Mouse (Mus musculus) liver, embryonic 13.5 days (tissue): ENCODE results near the gene Ggt1. TPM values are rescaled to one million over a fixed set of nuclear protein-coding genes. Genes with fewer than 3 reads are reported as not detected.

ENCODE experiments used
- ATAC-seq: fragments of 200-750 bp; cut with Nextera tagmentation; 2 replicates; pipeline ENCODE4 v1.8.0; 2017; ENCODE audit warnings: low read depth, mild to moderate bottlenecking, moderate number of reproducible peaks, moderate library complexity
- DNase-seq: peaks from one replicate; pipeline ENCODE4 v3.0.0; 2022
- H3K27ac ChIP-seq: fragments of 300-500 bp; sonication (generic); 2 replicates; pipeline ENCODE4 v1.5.1; 2015; ENCODE audit warnings: moderate library complexity, mild to moderate bottlenecking, inconsistent platforms
- H3K27me3 ChIP-seq: fragments of 300-500 bp; sonication (generic); 2 replicates; pipeline ENCODE4 v1.6.1; 2015; ENCODE audit warnings: mild to moderate bottlenecking, inconsistent platforms
- H3K36me3 ChIP-seq: fragments of 300-500 bp; sonication (generic); 2 replicates; pipeline ENCODE4 v1.6.1; 2015; ENCODE audit warnings: mild to moderate bottlenecking, inconsistent platforms
- H3K4me1 ChIP-seq: fragments of 300-500 bp; sonication (generic); replicated peaks from 2 replicates; pipeline ENCODE4 v1.6.1; 2015; ENCODE audit warnings: inconsistent platforms
- H3K4me2 ChIP-seq: fragments of 300-500 bp; sonication (generic); 2 replicates; pipeline ENCODE4 v1.6.1; 2015; ENCODE audit warnings: inconsistent platforms, mild to moderate bottlenecking, moderate library complexity
- H3K4me3 ChIP-seq: fragments of 300-500 bp; sonication (generic); replicated peaks from 2 replicates; pipeline ENCODE4 v1.5.1; 2015; ENCODE audit warnings: mild to moderate bottlenecking, inconsistent platforms
- H3K9ac ChIP-seq: fragments of 300-500 bp; sonication (generic); 2 replicates; pipeline ENCODE4 v1.6.1; 2015; ENCODE audit warnings: mild to moderate bottlenecking, inconsistent platforms
- H3K9me3 ChIP-seq: fragments of 300-500 bp; sonication (generic); replicated peaks from 2 replicates; pipeline ENCODE4 v1.6.1; 2016; ENCODE audit warnings: inconsistent platforms
- WGBS: fragments of 180-500 bp; shearing (Covaris S2); methylation state at CpG from one replicate; pipeline ENCODE4 v1.1.7; 2015; ENCODE audit not compliant: insufficient replicate concordance; 5-methylcytosine and 5-hydroxymethylcytosine counted together
- polyA plus RNA-seq: library from polyadenylated mRNA; unstranded; fragments of >200 nt; fragmentation: Nextera tagmentation; extraction: Ambion mirVana; gene quantifications from 2 replicates; pipeline ENCODE4 v1.2.1, GENCODE M21; 2015

Gene Ggt1
- polyA plus RNA-seq, 1 experiment from 2014 or later: 4.7 TPM

DNA sequence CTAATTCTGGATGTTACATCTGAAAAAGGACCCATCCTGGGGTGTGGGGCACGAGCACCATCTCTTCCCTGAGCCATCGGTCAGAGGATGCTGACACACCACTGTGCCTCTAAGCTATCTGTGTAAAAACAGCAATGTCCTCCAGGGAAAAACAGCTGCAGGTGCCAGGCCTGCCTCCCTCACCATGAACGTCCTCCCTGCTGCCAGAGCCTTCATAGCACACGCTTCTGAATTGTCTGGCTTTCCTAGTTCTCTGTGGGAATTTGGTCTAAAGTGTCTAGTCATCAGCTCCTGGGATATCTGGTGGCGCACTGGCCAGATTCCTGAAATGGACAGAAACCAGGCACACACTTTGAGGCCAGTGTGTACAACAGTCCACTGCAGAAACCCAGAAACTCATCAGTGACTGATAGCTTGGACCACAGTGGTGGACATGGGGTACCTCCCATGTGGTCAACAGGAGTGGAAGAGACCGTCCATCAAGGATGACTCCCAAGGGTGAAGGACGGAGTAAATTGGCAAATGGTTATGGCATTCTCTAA is 38.9 kb downstream of the Ggt1 start:
- Histone ChIP-seq H3K4me1 (no peaks in the 10 kb centered on the region), H3K9me3 (no peaks in the 10 kb centered on the region), H3K4me2 (no peak overlapping the region), H3K27ac (no peak overlapping the region), H3K36me3 (no peaks in the 10 kb centered on the region), H3K27me3 (no peaks in the 10 kb centered on the region), H3K9ac (no peak overlapping the region), H3K4me3 (no peak overlapping the region)
- ATAC-seq: no peak
- 63% methylated on average over 7 of the region's 7 CpGs for WGBS
- DNase-seq: no peak

DNA sequence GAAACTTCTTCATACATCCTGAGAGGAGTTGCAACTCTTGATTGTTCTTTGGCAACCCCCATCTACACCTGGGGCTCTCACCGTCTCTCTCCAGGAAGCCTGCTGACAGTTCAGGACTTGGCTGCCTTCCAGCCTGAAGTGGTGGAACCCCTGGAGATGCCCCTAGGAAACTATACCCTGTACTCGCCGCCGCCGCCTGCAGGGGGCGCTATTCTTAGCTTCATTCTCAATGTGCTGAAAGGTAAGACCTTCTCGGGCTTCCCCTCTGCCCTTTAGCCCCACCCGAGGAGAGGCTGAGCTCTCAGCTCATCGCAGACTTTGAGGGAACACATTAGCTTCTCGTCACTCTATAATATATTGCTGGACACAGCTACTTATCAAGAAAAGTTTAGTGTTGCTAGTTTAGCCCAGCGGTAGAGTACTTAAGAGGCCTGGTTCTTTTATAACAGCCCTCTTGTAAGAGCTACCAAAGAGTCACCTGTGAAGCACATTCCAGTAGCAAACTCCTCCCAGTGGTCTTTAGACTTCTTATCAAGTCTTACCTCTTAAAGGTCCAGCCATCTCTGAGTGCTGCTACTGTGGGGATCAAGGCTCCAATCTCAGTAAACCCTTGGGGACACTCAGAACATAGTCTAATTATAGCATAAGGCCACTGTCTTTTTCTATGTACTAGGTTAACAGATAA is 43.9 kb downstream of the Ggt1 start:
- DNase-seq: no peak
- no peak for ATAC-seq
- WGBS: 30% methylated on average over 11 of the region's 11 CpGs
- Histone ChIP-seq H3K27ac (no peak overlapping the region), H3K4me1 (no peaks in the 10 kb centered on the region), H3K27me3 (no peaks in the 10 kb centered on the region), H3K4me3 (no peak overlapping the region), H3K9ac (no peak overlapping the region), H3K36me3 (no peaks in the 10 kb centered on the region), H3K4me2 (no peak overlapping the region), H3K9me3 (no peaks in the 10 kb centered on the region)

DNA sequence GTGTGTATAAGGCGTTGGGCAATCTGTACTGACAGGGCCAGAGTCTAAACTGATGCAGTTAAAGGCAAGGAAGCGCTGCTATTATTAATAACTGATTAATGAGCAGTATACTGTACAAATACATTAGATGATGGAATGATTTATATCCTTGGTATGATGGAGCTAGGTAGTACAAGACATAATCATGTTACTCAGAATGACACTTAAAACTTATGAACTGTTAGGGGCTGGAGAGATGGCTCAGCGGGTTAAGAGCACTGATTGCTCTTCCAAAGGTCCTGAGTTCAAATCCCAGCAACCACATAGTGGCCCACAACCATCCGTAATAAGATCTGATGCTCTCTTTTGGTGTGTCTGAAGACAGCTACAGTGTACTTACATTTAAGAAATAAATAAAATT is 45.8 kb downstream of the Ggt1 start:
- Histone ChIP-seq H3K36me3 (no peaks in the 10 kb centered on the region), H3K4me1 (no peaks in the 10 kb centered on the region), H3K4me3 (no peak overlapping the region), H3K27me3 (no peaks in the 10 kb centered on the region), H3K27ac (no peak overlapping the region), H3K4me2 (no peak overlapping the region), H3K9me3 (no peaks in the 10 kb centered on the region), H3K9ac (no peak overlapping the region)
- ATAC-seq (no peak), DNase-seq (no peak)
- WGBS: 68% methylated on average over 4 of the region's 4 CpGs

DNA sequence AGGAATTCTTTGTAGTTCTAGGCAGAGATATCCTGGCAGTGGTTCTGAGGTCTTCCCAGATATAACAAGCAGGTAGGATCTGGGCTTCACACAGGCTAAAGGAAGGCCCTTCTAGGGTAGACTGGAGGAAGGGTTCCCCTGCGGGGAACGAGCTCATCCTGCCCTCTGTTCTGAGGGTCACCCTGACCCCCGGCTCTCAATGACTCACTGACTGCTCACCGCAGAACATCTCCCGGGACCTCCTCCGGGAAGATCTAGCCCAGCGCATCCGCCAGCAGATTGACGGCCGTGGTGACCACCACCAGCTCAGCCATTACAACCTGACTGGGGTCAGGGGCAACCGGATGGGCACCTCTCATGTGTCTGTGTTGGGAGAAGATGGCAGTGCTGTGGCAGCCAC is 47.6 kb downstream of the Ggt1 start:
- H3K9ac ChIP-seq: no peak overlapping the region
- no peak for DNase-seq
- H3K4me3 ChIP-seq: no peak overlapping the region
- 70% methylated on average over 11 of the region's 11 CpGs for WGBS
- no peaks in the 10 kb centered on the region for H3K9me3 ChIP-seq
- H3K36me3 ChIP-seq: no peaks in the 10 kb centered on the region
- H3K27me3 ChIP-seq: no peaks in the 10 kb centered on the region
- no peak overlapping the region for H3K27ac ChIP-seq
- H3K4me1 ChIP-seq: no peaks in the 10 kb centered on the region
- no peak for ATAC-seq
- no peak overlapping the region for H3K4me2 ChIP-seq

DNA sequence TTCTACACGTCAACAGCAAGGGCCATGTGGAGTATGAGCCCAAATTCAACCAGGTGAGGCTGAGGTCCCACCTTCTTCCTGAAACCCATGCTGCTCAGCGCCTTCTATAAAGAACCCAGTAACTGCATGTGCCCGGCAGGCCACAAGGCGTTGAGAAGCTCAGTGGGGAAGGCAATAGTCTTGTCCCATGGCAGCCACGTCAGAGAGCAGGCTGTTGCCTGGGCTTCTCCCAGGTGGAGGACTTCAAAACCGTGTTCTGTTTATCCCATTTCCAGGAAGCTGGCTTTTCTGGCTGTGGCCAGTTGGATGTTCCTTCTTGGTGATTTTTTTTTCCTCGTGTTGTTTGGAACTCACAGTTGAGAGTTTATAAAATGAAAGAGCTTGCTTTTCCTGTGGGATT is 49.1 kb downstream of the Ggt1 start:
- ATAC-seq (no peak), DNase-seq (no peak)
- no peaks in the 10 kb centered on the region for H3K27me3 ChIP-seq
- 51% methylated on average over 7 of the region's 7 CpGs for WGBS
- H3K4me3 ChIP-seq: no peak overlapping the region
- no peaks in the 10 kb centered on the region for H3K36me3 ChIP-seq
- H3K9ac ChIP-seq: no peak overlapping the region
- no peaks in the 10 kb centered on the region for H3K4me1 ChIP-seq
- no peak overlapping the region for H3K27ac ChIP-seq
- no peaks in the 10 kb centered on the region for H3K9me3 ChIP-seq
- no peak overlapping the region for H3K4me2 ChIP-seq

DNA sequence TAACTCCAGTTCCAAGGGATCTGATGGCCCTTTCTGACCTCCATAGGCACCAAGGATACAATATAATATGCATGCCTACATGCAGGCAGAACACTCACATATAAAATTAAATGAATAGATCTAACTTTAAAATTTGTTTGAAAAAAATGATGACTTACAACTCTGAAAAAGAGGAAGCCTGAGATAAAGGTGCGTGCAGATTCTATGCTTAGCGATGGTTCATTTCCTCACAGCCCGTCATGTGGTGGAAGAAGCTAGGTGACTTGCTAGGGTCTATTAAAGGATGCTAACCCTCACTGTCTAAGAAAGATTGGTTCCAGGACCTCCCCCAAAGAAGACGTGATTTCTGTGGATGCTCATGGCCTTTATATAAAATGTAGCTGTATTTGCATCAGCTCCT is 54.6 kb downstream of the Ggt1 start:
- Histone ChIP-seq H3K27me3 (no peaks in the 10 kb centered on the region), H3K36me3 (no peaks in the 10 kb centered on the region), H3K4me3 (no peak overlapping the region), H3K27ac (no peak overlapping the region), H3K9ac (no peak overlapping the region), H3K4me1 (no peaks in the 10 kb centered on the region), H3K4me2 (no peak overlapping the region), H3K9me3 (no peaks in the 10 kb centered on the region)
- WGBS: 46% methylated on average over 4 of the region's 4 CpGs
- ATAC-seq (no peak), DNase-seq (no peak)

DNA sequence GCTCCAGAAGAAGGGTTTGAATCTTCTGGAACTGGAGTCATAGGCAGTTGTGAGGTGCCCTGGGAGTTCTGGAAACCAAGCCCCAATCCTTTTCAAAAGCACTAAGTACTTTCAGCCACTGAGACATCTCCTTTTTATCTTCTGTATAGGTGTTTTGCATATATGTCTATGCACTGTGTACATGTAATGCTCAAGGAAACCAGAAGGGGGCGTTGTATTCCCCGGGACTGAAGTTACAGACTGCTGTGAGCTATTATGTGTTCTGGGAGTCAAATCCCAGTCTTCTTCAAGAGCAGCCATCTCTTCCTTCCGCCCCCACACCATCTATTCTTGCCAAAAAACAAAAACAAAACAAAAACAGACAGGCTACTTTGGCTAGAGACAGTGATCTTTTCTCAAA is 59.4 kb downstream of the Ggt1 start:
- Histone ChIP-seq H3K9ac (no peak overlapping the region), H3K27me3 (no peaks in the 10 kb centered on the region), H3K4me1 (no peaks in the 10 kb centered on the region), H3K9me3 (no peaks in the 10 kb centered on the region), H3K27ac (no peak overlapping the region), H3K4me2 (no peak overlapping the region), H3K4me3 (no peak overlapping the region), H3K36me3 (no peaks in the 10 kb centered on the region)
- no peak for DNase-seq
- WGBS: 31% methylated on average over 3 of the region's 3 CpGs
- ATAC-seq: no peak

DNA sequence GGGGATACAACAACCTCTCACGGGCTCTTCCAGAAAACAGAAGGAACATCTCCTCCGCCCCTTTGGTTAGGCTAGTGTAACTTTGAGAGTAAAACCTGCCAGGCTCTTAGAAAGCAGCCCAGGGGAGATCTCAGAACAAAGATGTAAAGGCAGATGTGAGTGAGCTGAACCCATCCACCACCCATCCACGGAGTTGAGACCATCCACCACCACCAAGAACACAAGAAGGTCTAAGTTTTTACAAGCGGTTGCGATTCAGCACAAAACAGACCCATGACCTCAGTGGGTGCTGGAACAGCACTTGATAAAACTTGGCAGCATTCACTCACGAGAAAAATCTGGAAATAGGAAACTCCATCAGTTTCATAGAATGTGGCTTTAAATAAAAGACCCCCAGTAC is 64.5 kb downstream of the Ggt1 start:
- no peak overlapping the region for H3K27ac ChIP-seq
- no peaks in the 10 kb centered on the region for H3K27me3 ChIP-seq
- peaks cover 4% of the 10 kb centered on the region; the same call in 1 of the 2 replicates for H3K4me1 ChIP-seq
- H3K4me2 ChIP-seq: no peak overlapping the region
- no peak overlapping the region for H3K4me3 ChIP-seq
- no peaks in the 10 kb centered on the region for H3K36me3 ChIP-seq
- WGBS: 53% methylated on average over 6 of the region's 6 CpGs
- H3K9ac ChIP-seq: no peak overlapping the region
- ATAC-seq (no peak), DNase-seq (no peak)
- no peaks in the 10 kb centered on the region for H3K9me3 ChIP-seq

DNA sequence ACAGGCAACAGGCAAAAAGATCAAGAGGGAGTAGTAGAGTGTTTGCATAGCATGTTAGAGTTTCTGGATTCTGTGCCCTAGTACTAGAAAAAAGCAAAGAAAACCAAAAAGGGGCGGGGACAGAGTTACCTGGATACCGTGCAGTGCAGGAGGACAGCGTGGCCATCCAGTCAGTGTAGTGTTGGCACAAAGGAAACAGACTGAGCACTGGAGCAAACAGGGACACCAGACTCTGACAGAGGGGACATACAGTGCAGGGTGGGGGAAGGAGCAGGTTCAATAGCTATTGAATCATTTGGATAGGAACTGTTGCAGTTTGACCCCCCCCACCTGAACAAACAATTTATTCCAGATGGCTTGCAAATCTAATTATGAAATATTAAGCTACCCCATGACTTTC is 65.6 kb downstream of the Ggt1 start:
- H3K27ac ChIP-seq: no peak overlapping the region

DNA sequence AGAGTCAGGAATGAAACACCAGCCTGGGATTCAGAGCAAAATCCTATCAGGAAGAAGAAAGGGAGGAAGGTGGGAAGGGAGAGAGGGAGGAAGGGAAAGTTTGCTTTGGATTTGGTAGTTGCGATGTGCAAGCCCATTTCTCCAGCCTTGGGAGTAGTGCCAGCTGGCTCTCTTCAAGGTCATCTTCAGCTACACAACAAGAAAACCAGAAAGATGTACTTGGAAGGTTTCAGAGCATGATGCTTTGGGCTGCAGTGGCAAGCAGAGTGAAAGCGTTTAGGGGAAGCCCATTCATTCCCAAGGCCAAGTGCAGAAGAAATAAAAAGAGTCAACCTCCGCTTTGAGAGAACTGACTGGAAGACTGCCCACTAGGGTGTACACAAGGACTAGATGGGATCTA is 66.1 kb downstream of the Ggt1 start:
- H3K4me2 ChIP-seq: no peak overlapping the region
- H3K9ac ChIP-seq: no peak overlapping the region
- H3K4me1 ChIP-seq: peaks cover 4% of the 10 kb centered on the region; the same call in 1 of the 2 replicates
- WGBS: 70% methylated on average over 3 of the region's 3 CpGs
- no peak overlapping the region for H3K4me3 ChIP-seq
- H3K36me3 ChIP-seq: no peaks in the 10 kb centered on the region
- no peaks in the 10 kb centered on the region for H3K9me3 ChIP-seq
- peaks cover 3% of the 10 kb centered on the region; the same call in 1 of the 2 replicates for H3K27me3 ChIP-seq
- DNase-seq (no peak), ATAC-seq (no peak)
- H3K27ac ChIP-seq: no peak overlapping the region

More for the DNA sequence above, 65.6 kb downstream of the Ggt1 start:
- DNase-seq: no peak
- Histone ChIP-seq H3K9ac (no peak overlapping the region), H3K9me3 (no peaks in the 10 kb centered on the region), H3K4me2 (no peak overlapping the region), H3K4me3 (no peak overlapping the region), H3K36me3 (no peaks in the 10 kb centered on the region), H3K27me3 (peaks cover 3% of the 10 kb centered on the region; the same call in 1 of the 2 replicates), H3K4me1 (peaks cover 4% of the 10 kb centered on the region; the same call in 1 of the 2 replicates)
- ATAC-seq: no peak
- WGBS: 47% methylated on average over 3 of the region's 3 CpGs

DNA sequence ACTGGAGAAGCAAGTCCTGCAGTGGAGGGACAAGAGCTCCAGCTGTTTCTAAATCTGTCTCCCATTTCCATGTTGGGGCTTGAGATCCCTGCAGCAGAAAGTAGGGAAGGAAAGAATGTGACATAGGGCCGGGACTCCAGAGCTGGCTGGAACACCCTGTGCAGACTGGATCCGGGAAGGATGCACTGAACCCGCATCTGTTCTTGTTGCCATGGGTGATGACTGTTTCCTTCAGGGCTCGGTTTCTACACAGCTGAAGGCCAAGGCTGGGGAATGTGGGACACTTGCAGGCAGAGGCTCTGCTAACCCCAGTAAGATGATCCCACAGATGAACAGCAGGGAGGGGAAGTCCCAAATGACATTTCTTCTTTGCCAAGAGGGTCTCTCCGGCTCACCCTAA is 71.2 kb downstream of the Ggt1 start:
- Histone ChIP-seq H3K4me1 (peaks cover 11% of the 10 kb centered on the region), H3K4me2 (no peak overlapping the region), H3K9me3 (no peaks in the 10 kb centered on the region), H3K27ac (no peak overlapping the region), H3K4me3 (no peak overlapping the region), H3K36me3 (no peaks in the 10 kb centered on the region), H3K9ac (no peak overlapping the region), H3K27me3 (peaks cover 3% of the 10 kb centered on the region; the same call in 1 of the 2 replicates)
- no peak for ATAC-seq
- no peak for DNase-seq
- WGBS: 58% methylated on average over 5 of the region's 5 CpGs

DNA sequence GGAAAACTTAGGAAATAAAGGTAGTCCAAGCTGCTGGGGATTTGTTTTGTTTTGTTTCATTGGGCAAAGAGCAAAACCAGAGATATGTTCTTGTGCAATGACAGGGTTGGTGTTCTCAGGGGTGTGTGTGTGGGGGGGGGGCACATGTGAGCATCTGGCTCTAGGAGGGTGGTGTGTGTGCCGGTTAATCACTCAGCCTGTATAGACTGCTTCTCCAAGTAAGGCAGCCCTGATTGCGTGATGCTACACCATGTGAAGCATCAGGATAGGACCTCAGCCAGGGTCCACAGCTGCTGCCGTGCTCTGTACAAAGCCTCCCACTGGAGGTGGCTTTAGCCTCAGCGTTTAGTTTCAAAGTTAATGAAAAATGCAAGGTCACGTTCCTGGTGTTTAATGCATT is 71.6 kb downstream of the Ggt1 start:
- Histone ChIP-seq H3K9me3 (no peaks in the 10 kb centered on the region), H3K27ac (no peak overlapping the region), H3K27me3 (peaks cover 5% of the 10 kb centered on the region; the same call in 1 of the 2 replicates), H3K4me3 (no peak overlapping the region), H3K4me1 (peaks cover 9% of the 10 kb centered on the region), H3K9ac (no peak overlapping the region), H3K36me3 (no peaks in the 10 kb centered on the region), H3K4me2 (no peak overlapping the region)
- DNase-seq (no peak), ATAC-seq (no peak)
- 72% methylated on average over 5 of the region's 5 CpGs for WGBS
